Mouse (Mus musculus) heart, embryonic 12.5 days (tissue): ENCODE measurements around the gene Tbc1d10b. TPM values are rescaled to one million over a fixed set of nuclear protein-coding genes. Genes with fewer than 3 reads are reported as not detected.
A peak's percentile ranks its signal among the peaks of the same experiment; 100 is the strongest.

Source experiments
- ATAC-seq: fragments of 200-750 bp; cut with Nextera tagmentation; 2 replicates; pipeline ENCODE4 v1.8.0; 2017; ENCODE audit warnings: moderate TSS enrichment, moderate library complexity; ENCODE audit not compliant: insufficient number of reproducible peaks, low FRiP score
- H3K27ac ChIP-seq: fragments of 300-500 bp; sonication (generic); 2 replicates; pipeline ENCODE4 v1.5.1; 2016; ENCODE audit warnings: mild to moderate bottlenecking, moderate library complexity; ENCODE audit not compliant: poor library complexity, severe bottlenecking
- H3K27me3 ChIP-seq: fragments of 300-500 bp; sonication (generic); replicated peaks from 2 replicates; pipeline ENCODE4 v1.6.1; 2016; ENCODE audit warnings: mild to moderate bottlenecking, moderate library complexity
- H3K36me3 ChIP-seq: fragments of 300-500 bp; sonication (generic); 2 replicates; pipeline ENCODE4 v1.6.1; 2016; ENCODE audit warnings: mild to moderate bottlenecking, moderate library complexity
- H3K4me1 ChIP-seq: fragments of 300-500 bp; sonication (generic); replicated peaks from 2 replicates; pipeline ENCODE4 v1.6.1; 2016; ENCODE audit warnings: mild to moderate bottlenecking
- H3K4me2 ChIP-seq: fragments of 300-500 bp; sonication (generic); 2 replicates; pipeline ENCODE4 v1.6.1; 2016; ENCODE audit warnings: mild to moderate bottlenecking, moderate library complexity
- H3K4me3 ChIP-seq: fragments of 300-500 bp; sonication (generic); 2 replicates; pipeline ENCODE4 v1.5.1; 2016; ENCODE audit warnings: mild to moderate bottlenecking
- H3K9ac ChIP-seq: fragments of 300-500 bp; sonication (generic); 2 replicates; pipeline ENCODE4 v1.6.1; 2016; ENCODE audit warnings: mild to moderate bottlenecking, moderate library complexity
- H3K9me3 ChIP-seq: fragments of 300-500 bp; sonication (generic); replicated peaks from 2 replicates; pipeline ENCODE4 v1.6.1; 2016; ENCODE audit warnings: mild to moderate bottlenecking, moderate library complexity
- WGBS: fragments of 180-500 bp; shearing (Covaris S2); methylation state at CpG from one replicate; pipeline ENCODE4 v1.1.7; 2016; 5-methylcytosine and 5-hydroxymethylcytosine counted together
- polyA plus RNA-seq: library from polyadenylated mRNA; unstranded; fragments of >200 nt; fragmentation: Nextera tagmentation; extraction: Ambion mirVana; gene quantifications from 2 replicates; pipeline ENCODE4 v1.2.1, GENCODE M21; 2016

Gene Tbc1d10b
- polyA plus RNA-seq, 1 experiment from 2014 or later: 32.3 TPM

- Histone ChIP-seq H3K9ac (peak overlapping the region; percentile 91), H3K4me3 (peak overlapping the region; percentile 83; the same call in 1 of the 2 replicates), H3K36me3 (peaks cover 23% of the 10 kb centered on the region), H3K4me1 (peaks cover 24% of the 10 kb centered on the region), H3K27ac (peak overlapping the region; percentile 92), H3K4me2 (peak overlapping the region; percentile 93), H3K27me3 (no peaks in the 10 kb centered on the region), H3K9me3 (no peaks in the 10 kb centered on the region)
- 32% methylated on average over 2 of the region's 2 CpGs for WGBS
- ATAC-seq: no peak
Measured at GRCm38 (mm10) chr7:127243361-127243867, 35.1 kb upstream of the Tbc1d10b start.

- Histone ChIP-seq H3K4me3 (no peak overlapping the region), H3K9ac (peak overlapping the region; percentile 51; the same call in 1 of the 2 replicates)
Measured at GRCm38 (mm10) chr7:127234777-127235176, 26.5 kb upstream of the Tbc1d10b start.

GRCm38 (mm10) chr7:127233765-127234164 is 25.5 kb upstream of the Tbc1d10b start:
- peaks cover 32% of the 10 kb centered on the region for H3K4me1 ChIP-seq
- no peak for ATAC-seq
- peak overlapping the region; percentile 76 for H3K4me2 ChIP-seq
- H3K27me3 ChIP-seq: no peaks in the 10 kb centered on the region
- WGBS: 2% methylated on average over 9 of the region's 9 CpGs
- no peaks in the 10 kb centered on the region for H3K9me3 ChIP-seq
- peak overlapping the region; percentile 97; the same call in 1 of the 2 replicates for H3K27ac ChIP-seq
- peak overlapping the region; percentile 71 for H3K4me3 ChIP-seq
- H3K9ac ChIP-seq: peak overlapping the region; percentile 90
- H3K36me3 ChIP-seq: peaks cover 60% of the 10 kb centered on the region

More at GRCm38 (mm10) chr7:127234777-127235176, 26.5 kb upstream of the Tbc1d10b start:
- WGBS: 94% methylated on average over 2 of the region's 2 CpGs
- Histone ChIP-seq H3K4me1 (peaks cover 27% of the 10 kb centered on the region), H3K27ac (no peak overlapping the region), H3K36me3 (peaks cover 57% of the 10 kb centered on the region), H3K4me2 (0 out of 2 replicates have a peak overlapping the region, but pooled peaks have one; percentile 4), H3K27me3 (no peaks in the 10 kb centered on the region), H3K9me3 (no peaks in the 10 kb centered on the region)
- ATAC-seq: no peak

GRCm38 (mm10) chr7:127233368-127233749 is 25.1 kb upstream of the Tbc1d10b start:
- Histone ChIP-seq H3K27ac (peak overlapping the region; percentile 97), H3K4me3 (peak overlapping the region; percentile 71), H3K9me3 (no peaks in the 10 kb centered on the region), H3K4me2 (peak overlapping the region; percentile 76), H3K27me3 (no peaks in the 10 kb centered on the region), H3K9ac (peak overlapping the region; percentile 90), H3K4me1 (peaks cover 32% of the 10 kb centered on the region), H3K36me3 (peaks cover 55% of the 10 kb centered on the region)
- ATAC-seq: peak; percentile 52
- WGBS: under 1% methylated on average over 27 of the region's 27 CpGs

GRCm38 (mm10) chr7:127232622-127233367 is 24.5 kb upstream of the Tbc1d10b start, which contains the start of the genes Zfp553 and Sept1:
Gene Zfp553 (plus strand): TSS chr7:127233061.
Gene Sept1 (minus strand): TSS chr7:127233130.
- peak; percentile 88 for ATAC-seq
- Histone ChIP-seq H3K27me3 (no peaks in the 10 kb centered on the region), H3K9ac (peak within 1 kb of the TSS; percentile 90), H3K9me3 (no peaks in the 10 kb centered on the region), H3K36me3 (peaks cover 50% of the 10 kb centered on the region), H3K4me3 (peak within 1 kb of the TSS; percentile 71), H3K4me2 (peak within 1 kb of the TSS; percentile 76), H3K4me1 (peaks cover 32% of the 10 kb centered on the region), H3K27ac (peak within 1 kb of the TSS; percentile 97)
- under 1% methylated on average over 64 of the region's 64 CpGs for WGBS

GRCm38 (mm10) chr7:127231826-127232621 is 23.8 kb upstream of the Tbc1d10b start:
- no peak for ATAC-seq
- H3K27me3 ChIP-seq: no peaks in the 10 kb centered on the region
- peak overlapping the region; percentile 97 for H3K27ac ChIP-seq
- H3K9ac ChIP-seq: peak overlapping the region; percentile 90
- peaks cover 42% of the 10 kb centered on the region for H3K36me3 ChIP-seq
- H3K9me3 ChIP-seq: no peaks in the 10 kb centered on the region
- peaks cover 32% of the 10 kb centered on the region for H3K4me1 ChIP-seq
- peak overlapping the region; percentile 71 for H3K4me3 ChIP-seq
- H3K4me2 ChIP-seq: peak overlapping the region; percentile 76
- 8% methylated on average over 20 of the region's 20 CpGs for WGBS

- Histone ChIP-seq H3K4me2 (peak overlapping the region; percentile 76), H3K27me3 (no peaks in the 10 kb centered on the region), H3K9me3 (no peaks in the 10 kb centered on the region), H3K27ac (peak overlapping the region; percentile 97; the same call in 1 of the 2 replicates), H3K9ac (peak overlapping the region; percentile 90), H3K4me3 (peak overlapping the region; percentile 71), H3K4me1 (peaks cover 32% of the 10 kb centered on the region), H3K36me3 (peaks cover 36% of the 10 kb centered on the region)
- 71% methylated on average over 3 of the region's 3 CpGs for WGBS
- no peak for ATAC-seq
Measured at GRCm38 (mm10) chr7:127231376-127231775, 23.1 kb upstream of the Tbc1d10b start.

- Histone ChIP-seq H3K27ac (no peak overlapping the region), H3K9ac (no peak overlapping the region), H3K4me2 (no peak overlapping the region), H3K27me3 (no peaks in the 10 kb centered on the region), H3K4me1 (peaks cover 24% of the 10 kb centered on the region), H3K9me3 (no peaks in the 10 kb centered on the region), H3K4me3 (no peak overlapping the region), H3K36me3 (peaks cover 18% of the 10 kb centered on the region)
- WGBS: 61% methylated on average over 4 of the region's 4 CpGs
- no peak for ATAC-seq
Measured at GRCm38 (mm10) chr7:127228615-127229303, 20.5 kb upstream of the Tbc1d10b start.

- peak; percentile 76 for ATAC-seq
Measured at GRCm38 (mm10) chr7:127225147-127225995, 17.1 kb upstream of the Tbc1d10b start.

GRCm38 (mm10) chr7:127224616-127225015 is 16.3 kb upstream of the Tbc1d10b start:
- Histone ChIP-seq H3K36me3 (peaks cover 5% of the 10 kb centered on the region), H3K9me3 (no peaks in the 10 kb centered on the region)
- WGBS: 84% methylated on average over 6 of the region's 6 CpGs

More at GRCm38 (mm10) chr7:127225147-127225995, 17.1 kb upstream of the Tbc1d10b start:
- Histone ChIP-seq H3K4me1 (peaks cover 13% of the 10 kb centered on the region), H3K9me3 (no peaks in the 10 kb centered on the region), H3K27ac (no peak overlapping the region), H3K36me3 (peaks cover 9% of the 10 kb centered on the region), H3K4me2 (no peak overlapping the region; the same call in 1 of the 2 replicates), H3K27me3 (no peaks in the 10 kb centered on the region), H3K4me3 (no peak overlapping the region), H3K9ac (no peak overlapping the region)
- WGBS: 62% methylated on average over 11 of the region's 11 CpGs

More at GRCm38 (mm10) chr7:127224616-127225015, 16.3 kb upstream of the Tbc1d10b start:
- Histone ChIP-seq H3K9ac (no peak overlapping the region), H3K4me1 (peaks cover 6% of the 10 kb centered on the region), H3K27me3 (no peaks in the 10 kb centered on the region), H3K4me3 (no peak overlapping the region), H3K4me2 (no peak overlapping the region), H3K27ac (no peak overlapping the region)
- no peak for ATAC-seq
